Mouse (Mus musculus) limb, embryonic 14.5 days (tissue): Measurements from ENCODE around the gene Sdhaf3. TPM values are rescaled to one million over a fixed set of nuclear protein-coding genes. Genes with fewer than 3 reads are reported as not detected.

Source experiments
- ATAC-seq: fragments of 200-750 bp; cut with Nextera tagmentation; 2 replicates; pipeline ENCODE4 v1.8.0; 2017; ENCODE audit warnings: low read depth, moderate number of reproducible peaks, moderate TSS enrichment; ENCODE audit not compliant: low FRiP score
- DNase-seq: peaks from one replicate; pipeline ENCODE4 v3.0.0-alpha.2; 2015; ENCODE audit warnings: low spot score
- H3K27ac ChIP-seq: fragments of 300-500 bp; sonication (generic); replicated peaks from 2 replicates; pipeline ENCODE4 v1.5.1; 2014; ENCODE audit warnings: low read depth, mild to moderate bottlenecking, low read length, moderate library complexity, mixed read lengths
- H3K27me3 ChIP-seq: fragments of 300-500 bp; sonication (generic); 2 replicates; pipeline ENCODE4 v1.6.1; 2014; ENCODE audit warnings: low read length, mixed read lengths; ENCODE audit not compliant: control insufficient read depth, insufficient read depth
- H3K36me3 ChIP-seq: fragments of 300-500 bp; sonication (generic); 2 replicates; pipeline ENCODE4 v1.6.1; 2014; ENCODE audit warnings: mild to moderate bottlenecking, low read length, moderate library complexity, mixed read lengths; ENCODE audit not compliant: control insufficient read depth, insufficient read depth
- H3K4me1 ChIP-seq: fragments of 300-500 bp; sonication (generic); 2 replicates; pipeline ENCODE4 v1.6.1; 2014; ENCODE audit warnings: antibody characterized with exemption, low read length, mixed read lengths; ENCODE audit not compliant: control insufficient read depth, insufficient read depth
- H3K4me2 ChIP-seq: fragments of 300-500 bp; sonication (generic); replicated peaks from 2 replicates; pipeline ENCODE4 v1.6.1; 2014; ENCODE audit warnings: low read depth, mild to moderate bottlenecking, low read length, moderate library complexity; ENCODE audit not compliant: severe bottlenecking
- H3K4me3 ChIP-seq: fragments of 300-500 bp; sonication (generic); replicated peaks from 2 replicates; pipeline ENCODE4 v1.5.1; 2014; ENCODE audit warnings: low read length
- H3K9ac ChIP-seq: fragments of 300-500 bp; sonication (generic); 2 replicates; pipeline ENCODE4 v1.6.1; 2014; ENCODE audit warnings: mild to moderate bottlenecking, low read depth, low read length, moderate library complexity; ENCODE audit not compliant: severe bottlenecking
- H3K9me3 ChIP-seq: fragments of 300-500 bp; sonication (generic); 2 replicates; pipeline ENCODE4 v1.6.1; 2016; ENCODE audit warnings: low read length; ENCODE audit not compliant: control insufficient read depth
- POLR2A ChIP-seq: fragments of 200-500 bp; IDR thresholded peaks from 2 replicates; pipeline ENCODE4 v1.8.0; 2012; ENCODE audit warnings: inconsistent platforms, mild to moderate bottlenecking, moderate library complexity, borderline replicate concordance; ENCODE audit not compliant: insufficient read depth, insufficient read length; ENCODE audit errors: extremely low read depth
- WGBS: fragments of 180-500 bp; shearing (Covaris S2); extraction: QIAGEN DNeasy Blood & Tissue Kit; methylation state at CpG from one replicate; pipeline ENCODE4 v1.1.7; 2014; 5-methylcytosine and 5-hydroxymethylcytosine counted together
- polyA plus RNA-seq, 2 experiments: library from polyadenylated mRNA; depleted of rRNA in 1 of 2; stranded (reverse) in 1 of 2; unstranded in 1 of 2; fragments of >200 nt; fragmentation: Nextera tagmentation in 1 of 2; extraction: Ambion mirVana in 1 of 2; gene quantifications; 2 replicates each; pipeline versions ENCODE4 v1.2.1 to v1.2.3; 2012 to 2014

Sdhaf3 gene
- polyA plus RNA-seq (2012; rRNA removed), result 2.2 and 2.9 TPM in 2 replicates
- polyA plus RNA-seq (2014; fragmentation: Nextera tagmentation; extraction: Ambion mirVana), result 5.9 and 7.0 TPM in 2 replicates

- no peaks in the 10 kb centered on the region for H3K9me3 ChIP-seq
- under 1% methylated on average over 50 of the region's 52 CpGs for WGBS
These were observed at the start of gene Sdhaf3 for GRCm38 (mm10) chr6:6955764-6956561. Sdhaf3 (plus strand) TSS chr6:6956004.

DNA sequence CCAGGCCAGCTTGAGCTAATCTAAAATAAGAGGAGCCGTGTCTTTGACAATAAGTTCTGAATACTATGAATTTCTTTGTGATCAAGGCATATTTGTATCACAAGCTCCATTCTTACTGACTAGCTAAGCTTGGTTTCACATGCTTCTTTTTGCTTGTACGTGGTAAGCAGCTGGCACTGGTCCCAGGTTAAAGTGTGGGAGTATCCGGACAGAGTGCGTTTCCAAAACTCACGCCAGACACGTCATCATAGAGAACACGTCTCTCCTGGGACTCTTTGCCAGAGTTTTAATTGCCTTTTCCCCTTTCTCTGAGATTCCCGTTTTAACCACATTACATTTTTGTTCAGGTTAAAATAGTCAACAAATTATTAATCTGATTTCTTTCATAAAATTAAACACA lies 46.2 kb upstream of the Sdhaf3 start:
- 52% methylated on average over 8 of the region's 8 CpGs for WGBS
- TF ChIP-seq POLR2A, result no peak
- Histone ChIP-seq H3K36me3 (no peaks in the 10 kb centered on the region), H3K4me1 (peaks cover 4% of the 10 kb centered on the region; the same call in 1 of the 2 replicates), H3K9ac (no peak overlapping the region), H3K4me2 (no peak overlapping the region), H3K4me3 (no peak overlapping the region), H3K27ac (no peak overlapping the region), H3K9me3 (no peaks in the 10 kb centered on the region), H3K27me3 (no peaks in the 10 kb centered on the region)
- DNase-seq (peak; percentile 58), ATAC-seq (no peak)

More at GRCm38 (mm10) chr6:6955764-6956561, at the start of gene Sdhaf3:
- peaks cover 3% of the 10 kb centered on the region for H3K4me1 ChIP-seq
- H3K27ac ChIP-seq, result peak within 1 kb of the TSS; percentile 67
- peak; percentile 98 for DNase-seq
- peak within 1 kb of the TSS; percentile 76 for H3K4me2 ChIP-seq
- H3K36me3 ChIP-seq, result no peaks in the 10 kb centered on the region
- TF ChIP-seq POLR2A, result peak; percentile 48; the same call in 1 of the 2 replicates
- peak within 1 kb of the TSS; percentile 70 for H3K4me3 ChIP-seq
- peak; percentile 98 for ATAC-seq
- H3K9ac ChIP-seq, result peak within 1 kb of the TSS; percentile 72
- H3K27me3 ChIP-seq, result no peaks in the 10 kb centered on the region

GRCm38 (mm10) chr6:6914304-6914703 lies 41.5 kb upstream of the Sdhaf3 start:
- Histone ChIP-seq H3K4me1 (peaks cover 4% of the 10 kb centered on the region; the same call in 1 of the 2 replicates), H3K4me2 (no peak overlapping the region), H3K9ac (no peak overlapping the region), H3K27ac (no peak overlapping the region), H3K27me3 (no peaks in the 10 kb centered on the region), H3K36me3 (no peaks in the 10 kb centered on the region), H3K4me3 (no peak overlapping the region), H3K9me3 (no peaks in the 10 kb centered on the region)
- no peak for TF ChIP-seq POLR2A
- WGBS, result 36% methylated on average over 1 of the region's 1 CpGs
- DNase-seq (no peak), ATAC-seq (peak; percentile 30; the same call in 1 of the 2 replicates)

DNA sequence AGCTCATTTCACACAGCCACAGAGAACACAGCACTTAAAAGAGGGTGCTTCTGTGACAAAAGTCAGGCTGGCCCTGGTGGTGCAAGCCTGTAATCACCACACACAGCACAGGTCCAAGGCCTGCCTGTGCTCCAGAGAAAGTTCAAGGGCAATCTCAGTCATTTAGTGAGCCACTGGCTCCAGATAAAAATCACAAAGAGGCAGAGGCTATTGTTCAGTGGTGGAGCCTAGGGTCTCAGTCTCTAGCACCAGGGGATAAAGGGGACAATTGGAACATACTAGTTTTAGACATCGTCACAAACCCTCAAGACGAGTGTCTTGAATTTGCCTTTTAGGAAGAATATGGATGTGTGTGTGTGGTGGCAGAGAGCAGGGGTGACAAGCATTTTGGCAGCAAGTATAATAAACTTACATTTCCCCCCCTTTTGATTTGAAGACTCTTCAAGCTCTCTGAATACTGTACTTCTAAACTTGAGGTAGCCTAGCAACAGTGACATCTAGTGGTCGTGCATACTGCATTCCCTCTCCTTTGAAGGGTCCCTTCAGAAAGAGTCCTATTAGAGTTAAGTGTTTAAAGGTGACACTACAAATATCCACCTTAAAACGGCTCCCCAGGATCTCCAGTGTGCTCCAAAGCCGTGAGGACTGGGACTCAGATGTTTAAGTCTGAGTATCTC lies 40.8 kb upstream of the Sdhaf3 start:
- peak; percentile 72 for DNase-seq
- no peak for ATAC-seq
- Histone ChIP-seq H3K4me2 (no peak overlapping the region), H3K4me3 (no peak overlapping the region), H3K27ac (no peak overlapping the region), H3K27me3 (no peaks in the 10 kb centered on the region), H3K9ac (no peak overlapping the region), H3K36me3 (no peaks in the 10 kb centered on the region), H3K9me3 (no peaks in the 10 kb centered on the region), H3K4me1 (no peaks in the 10 kb centered on the region)
- no peak for TF ChIP-seq POLR2A
- 38% methylated on average over 5 of the region's 5 CpGs for WGBS

GRCm38 (mm10) chr6:6915526-6915915 lies 40.3 kb upstream of the Sdhaf3 start:
- no peak overlapping the region for H3K9ac ChIP-seq
- no peak overlapping the region for H3K27ac ChIP-seq
- H3K9me3 ChIP-seq, result no peaks in the 10 kb centered on the region
- TF ChIP-seq POLR2A, result no peak
- no peak overlapping the region for H3K4me3 ChIP-seq
- no peak for DNase-seq
- H3K4me2 ChIP-seq, result no peak overlapping the region
- H3K36me3 ChIP-seq, result no peaks in the 10 kb centered on the region
- 56% methylated on average over 9 of the region's 9 CpGs for WGBS
- no peaks in the 10 kb centered on the region for H3K27me3 ChIP-seq
- ATAC-seq, result no peak
- H3K4me1 ChIP-seq, result no peaks in the 10 kb centered on the region
